Mouse (Mus musculus) MEL (cell line): ENCODE results near the gene Cdk4. TPM values are rescaled to one million over a fixed set of nuclear protein-coding genes. Genes with fewer than 3 reads are reported as not detected.

Source experiments
- DNase-seq: peaks from one replicate; pipeline ENCODE4 v3.0.0; 2011; ENCODE audit warnings: low read depth, low spot score
- H3K27ac ChIP-seq: 2 replicates; pipeline ENCODE4 v1.5.1; 2012; ENCODE audit warnings: low read depth, mild to moderate bottlenecking, control low read depth, low read length, moderate library complexity; ENCODE audit not compliant: control insufficient read depth
- H3K27me3 ChIP-seq, 2 experiments: fragments of 150-350 bp in 1 of 2; sonication (generic) in 1 of 2; 2 replicates each; pipeline ENCODE4 v1.6.1; 2012; ENCODE audit warnings: low read length in 2 of 2, mild to moderate bottlenecking in 2 of 2, improper control_type of control experiment in 1 of 2, moderate library complexity in 1 of 2; ENCODE audit not compliant: insufficient read depth in 2 of 2, control insufficient read depth in 1 of 2
- H3K36me3 ChIP-seq, 2 experiments: 2 replicates each; pipeline ENCODE4 v1.6.1; 2012 to 2014; ENCODE audit warnings: low read length in 2 of 2, improper control_type of control experiment in 1 of 2, inconsistent platforms in 1 of 2, mild to moderate bottlenecking in 1 of 2; ENCODE audit not compliant: insufficient read depth in 2 of 2, control insufficient read depth in 1 of 2
- H3K4me1 ChIP-seq, 2 experiments: fragments of 150-350 bp in 1 of 2; sonication (generic) in 1 of 2; 2 replicates each; pipeline ENCODE4 v1.6.1; 2012; ENCODE audit warnings: low read length in 2 of 2, improper control_type of control experiment in 1 of 2, mild to moderate bottlenecking in 1 of 2; ENCODE audit not compliant: insufficient read depth in 2 of 2, control insufficient read depth in 1 of 2
- H3K4me3 ChIP-seq, 2 experiments: fragments of 150-350 bp in 1 of 2; sonication (generic) in 1 of 2; 2 replicates each; pipeline ENCODE4 v1.5.1; 2012; ENCODE audit warnings: low read depth in 2 of 2, low read length in 2 of 2, mild to moderate bottlenecking in 2 of 2, moderate library complexity in 2 of 2, control low read depth in 1 of 2, improper control_type of control experiment in 1 of 2; ENCODE audit not compliant: control insufficient read depth in 1 of 2, insufficient read depth in 1 of 2
- H3K79me2 ChIP-seq: 2 replicates; pipeline ENCODE4 v1.6.1; 2012; ENCODE audit warnings: mild to moderate bottlenecking, low read length, moderate library complexity; ENCODE audit not compliant: control insufficient read depth, poor library complexity, insufficient read depth
- H3K9ac ChIP-seq: 2 replicates; pipeline ENCODE4 v1.6.1; 2012; ENCODE audit warnings: low read depth, mild to moderate bottlenecking, control low read depth, low read length, moderate library complexity; ENCODE audit not compliant: control insufficient read depth, poor library complexity, severe bottlenecking
- H3K9me3 ChIP-seq: fragments of 150-350 bp; sonication (generic); replicated peaks from 2 replicates; pipeline ENCODE4 v1.6.1; 2012; ENCODE audit warnings: mild to moderate bottlenecking, low read length, improper control_type of control experiment, moderate library complexity; ENCODE audit not compliant: insufficient read depth
- BHLHE40 ChIP-seq: IDR thresholded peaks from 2 replicates; pipeline ENCODE4 v1.6.1; 2012; ENCODE audit warnings: low read depth, mild to moderate bottlenecking, inconsistent platforms, low read length, improper control_type of control experiment, borderline replicate concordance
- CTCF ChIP-seq, 3 experiments: IDR thresholded peaks in 2 of 3; conservative IDR thresholded peaks in 1 of 3; 2 replicates each; pipeline ENCODE4 v1.5.1; 2011 to 2012; ENCODE audit warnings: low read length in 3 of 3, low read depth in 2 of 3, mild to moderate bottlenecking in 2 of 3, improper control_type of control experiment in 1 of 3, inconsistent platforms in 1 of 3, mixed read lengths in 1 of 3, moderate library complexity in 1 of 3; ENCODE audit not compliant: control insufficient read depth in 1 of 3, insufficient read depth in 1 of 3, poor library complexity in 1 of 3, severe bottlenecking in 1 of 3
- JUND ChIP-seq: IDR thresholded peaks from 2 replicates; pipeline ENCODE4 v1.6.1; 2011; ENCODE audit warnings: low read depth, mild to moderate bottlenecking, improper control_type of control experiment, low read length
- KAT2A ChIP-seq: conservative IDR thresholded peaks from 2 replicates; pipeline ENCODE4 v1.6.1; 2012; ENCODE audit warnings: low read depth, low read length, improper control_type of control experiment, inconsistent platforms
- MYC ChIP-seq: IDR thresholded peaks from 2 replicates; pipeline ENCODE4 v1.6.1; 2011; ENCODE audit warnings: low read depth, mild to moderate bottlenecking, low read length, improper control_type of control experiment, moderate library complexity
- NELFE ChIP-seq: IDR thresholded peaks from 2 replicates; pipeline ENCODE4 v1.6.1; 2011; ENCODE audit warnings: low read depth, low read length, improper control_type of control experiment
- POLR2A ChIP-seq, 2 experiments: IDR thresholded peaks; 2 replicates each; pipeline ENCODE4 v1.6.1; 2011 to 2012; ENCODE audit warnings: low read length in 2 of 2, mild to moderate bottlenecking in 2 of 2, control low read depth in 1 of 2, improper control_type of control experiment in 1 of 2, low read depth in 1 of 2, moderate library complexity in 1 of 2; ENCODE audit not compliant: control insufficient read depth in 1 of 2, insufficient read depth in 1 of 2, poor library complexity in 1 of 2
- RAD21 ChIP-seq: IDR thresholded peaks from 2 replicates; pipeline ENCODE4 v1.6.1; 2011; ENCODE audit warnings: mild to moderate bottlenecking, low read depth, low read length, improper control_type of control experiment
- SIN3A ChIP-seq: IDR thresholded peaks from 2 replicates; pipeline ENCODE4 v1.6.1; 2012; ENCODE audit warnings: low read length, improper control_type of control experiment, inconsistent platforms
- SMC3 ChIP-seq: IDR thresholded peaks from 2 replicates; pipeline ENCODE4 v1.6.1; 2011; ENCODE audit warnings: low read depth, low read length, improper control_type of control experiment
- TBP ChIP-seq: IDR thresholded peaks from 2 replicates; pipeline ENCODE4 v1.8.0; 2011; ENCODE audit warnings: low read depth, low read length, improper control_type of control experiment
- ZKSCAN1 ChIP-seq: IDR thresholded peaks from 2 replicates; pipeline ENCODE4 v1.6.1; 2012; ENCODE audit warnings: low read depth, mild to moderate bottlenecking, inconsistent platforms, low read length, improper control_type of control experiment, moderate library complexity
- ZMIZ1 ChIP-seq: IDR thresholded peaks from 2 replicates; pipeline ENCODE4 v1.6.1; 2012; ENCODE audit warnings: low read depth, mild to moderate bottlenecking, inconsistent platforms, low read length, improper control_type of control experiment, moderate library complexity
- ZNF384 ChIP-seq: IDR thresholded peaks from 2 replicates; pipeline ENCODE4 v1.6.1; 2012; ENCODE audit warnings: low read depth, mild to moderate bottlenecking, inconsistent platforms, low read length, improper control_type of control experiment
- polyA plus RNA-seq, 2 experiments: library from polyadenylated mRNA; stranded (reverse) in 1 of 2; unstranded in 1 of 2; fragments of >175 nt in 1 of 2; fragments of >200 nt in 1 of 2; gene quantifications; 2 replicates each; pipeline versions ENCODE4 v1.2.1 to v1.2.4; 2012; ENCODE audit warnings: low replicate concordance in 2 of 2, low read depth in 1 of 2; ENCODE audit not compliant: insufficient read length in 2 of 2, insufficient read depth in 1 of 2, missing spikeins in 1 of 2
- total RNA-seq: library from RNA; depleted of rRNA; stranded (reverse); fragments of 300-350 nt; gene quantifications from 2 replicates; pipeline ENCODE4 v1.2.3, GENCODE M21; 2012; rRNA removed

Cdk4 gene
- total and polyA plus RNA-seq, 3 experiments = 443 to 1,325 (median 843) TPM

DNA sequence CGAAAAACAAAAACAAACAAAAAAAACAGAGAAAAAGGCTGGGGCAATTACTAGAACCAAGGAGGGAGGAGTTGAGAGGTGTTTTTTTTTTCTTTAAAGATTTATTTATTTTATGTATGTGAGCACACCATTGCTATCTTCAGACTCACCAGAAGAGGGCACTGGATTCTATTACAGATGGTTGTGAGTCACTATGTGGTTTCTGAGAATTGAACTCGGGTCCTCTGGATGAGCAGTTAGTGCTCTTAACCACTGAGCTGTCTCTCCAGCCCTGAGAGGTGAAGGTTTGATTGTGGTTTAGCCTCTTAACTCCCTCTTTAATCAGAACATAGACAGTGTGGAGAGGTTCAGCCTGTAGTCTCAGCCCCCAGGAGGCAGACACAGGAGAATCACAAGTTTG is 51.7 kb downstream of the Cdk4 start:
- TF ChIP-seq POLR2A (IDR thresholded peaks at IDR 0.05; ENCODE audit: control insufficient read depth in 1 of 2, insufficient read depth in 1 of 2, low read depth in 1 of 2, low read length in 2 of 2, poor library complexity in 1 of 2) (no peak), JUND (no peak), ZKSCAN1 (no peak), ZMIZ1 (no peak), SMC3 (peak; percentile 54), ZNF384 (peak; percentile 79), TBP (peak; percentile 95), RAD21 (peak; percentile 37), BHLHE40 (no peak), NELFE (no peak), SIN3A (no peak), MYC (no peak), KAT2A (no peak), CTCF (IDR thresholded peaks at IDR 0.05 in 2 of 3, conservative IDR thresholded peaks at IDR 0.05 in 1 of 3; ENCODE audit: control insufficient read depth in 1 of 3, insufficient read depth in 1 of 3, low read depth in 2 of 3, low read length in 3 of 3, poor library complexity in 1 of 3, severe bottlenecking in 1 of 3) (peak; percentile 4 to 55 (median 44); a peak in 4 of 6 replicates)
- H3K9ac ChIP-seq = no peak overlapping the region
- peak; percentile 80 for DNase-seq
- no peak overlapping the region for H3K27ac ChIP-seq
- no peaks in the 10 kb centered on the region for H3K79me2 ChIP-seq
- H3K27me3 ChIP-seq = no peaks in the 10 kb centered on the region
- no peak overlapping the region for H3K4me3 ChIP-seq
- no peaks in the 10 kb centered on the region for H3K36me3 ChIP-seq
- no peaks in the 10 kb centered on the region for H3K4me1 ChIP-seq
- H3K9me3 ChIP-seq = no peaks in the 10 kb centered on the region

Other genes starting within 250 kb of the Cdk4 start
- 23.0 and 23.9 TPM in 2 replicates for gene Atp23, start 162.2 kb upstream of the Cdk4 start, total RNA-seq
- gene Atp23, start 162.2 kb upstream of the Cdk4 start, polyA plus RNA-seq = 10 to 100 TPM in 1 of 2 experiments, not detected in 1; 26.1 TPM
- gene Ctdsp2, start 84.8 kb upstream of the Cdk4 start, total RNA-seq = 16.7 and 19.3 TPM in 2 replicates
- gene Ctdsp2, start 84.8 kb upstream of the Cdk4 start, polyA plus RNA-seq = 10 to 100 TPM in 1 of 2 experiments, not detected in 1; 69.3 TPM
- gene Avil, start 62.8 kb upstream of the Cdk4 start, total RNA-seq = 10.1 and 21.6 TPM in 2 replicates
- 10 to 100 TPM; 16.0 to 49.7 TPM for gene Avil, start 62.8 kb upstream of the Cdk4 start, polyA plus RNA-seq
- gene Tsfm, start 32.7 kb upstream of the Cdk4 start, total RNA-seq = 88.9 and 90.0 TPM in 2 replicates
- 10 to 100 TPM in 1 of 2 experiments, not detected in 1; 84.7 TPM for gene Tsfm, start 32.7 kb upstream of the Cdk4 start, polyA plus RNA-seq
- 32.6 and 35.3 TPM in 2 replicates for gene Mettl1, start 22.1 kb upstream of the Cdk4 start, total RNA-seq
- 10 to 100 TPM in 1 of 2 experiments, not detected in 1; 67.3 TPM for gene Mettl1, start 22.1 kb upstream of the Cdk4 start, polyA plus RNA-seq
- gene Eef1akmt3, start 22.0 kb upstream of the Cdk4 start, total RNA-seq = 0.27 and 0.42 TPM in 2 replicates
- gene Eef1akmt3, start 22.0 kb upstream of the Cdk4 start, polyA plus RNA-seq = 1 to 10 TPM in 1 of 2 experiments, not detected in 1; 2.3 TPM
- gene Cyp27b1, start 15.3 kb upstream of the Cdk4 start, total RNA-seq = 0.23 TPM in 2 replicates
- gene Cyp27b1, start 15.3 kb upstream of the Cdk4 start, polyA plus RNA-seq = under 1 TPM in 1 of 2 experiments, not detected in 1; 0.93 TPM
- 2.1 and 2.3 TPM in 2 replicates for gene March9, start 3.4 kb upstream of the Cdk4 start, total RNA-seq
- gene March9, start 3.4 kb upstream of the Cdk4 start, polyA plus RNA-seq = 1 to 10 TPM in 1 of 2 experiments, not detected in 1; 5.2 TPM
- 49.7 and 57.2 TPM in 2 replicates for gene Tspan31, start 6.7 kb downstream of the Cdk4 start, total RNA-seq
- 10 to 100 TPM in 1 of 2 experiments, not detected in 1; 63.1 TPM for gene Tspan31, start 6.7 kb downstream of the Cdk4 start, polyA plus RNA-seq
- gene Agap2, start 11.8 kb downstream of the Cdk4 start, total RNA-seq = 0.03 and 0.04 TPM in 2 replicates
- gene Agap2, start 11.8 kb downstream of the Cdk4 start, polyA plus RNA-seq = under 1 TPM in 1 of 2 experiments, not detected in 1; 0.46 TPM
- gene Os9, start 57.6 kb downstream of the Cdk4 start, total RNA-seq = 41.5 and 42.4 TPM in 2 replicates
- gene Os9, start 57.6 kb downstream of the Cdk4 start, polyA plus RNA-seq = 10 to 100 TPM in 1 of 2 experiments, not detected in 1; 60.4 TPM
- gene B4galnt1, start 101.7 kb downstream of the Cdk4 start, total RNA-seq = 23.7 and 24.6 TPM in 2 replicates
- 10 to 100 TPM; 65.8 to 66.0 TPM for gene B4galnt1, start 101.7 kb downstream of the Cdk4 start, polyA plus RNA-seq
- gene Slc26a10, start 117.1 kb downstream of the Cdk4 start, total RNA-seq = 0.75 and 1.1 TPM in 2 replicates
- gene Slc26a10, start 117.1 kb downstream of the Cdk4 start, polyA plus RNA-seq = 1 to 10 TPM in 1 of 2 experiments, not detected in 1; 1.3 TPM
- gene Arhgef25, start 126.5 kb downstream of the Cdk4 start, total RNA-seq = 16.9 and 18.3 TPM in 2 replicates
- gene Arhgef25, start 126.5 kb downstream of the Cdk4 start, polyA plus RNA-seq = 10 to 100 TPM in 1 of 2 experiments, not detected in 1; 44.6 TPM
- gene Dtx3, start 132.2 kb downstream of the Cdk4 start, total RNA-seq = 24.1 and 30.5 TPM in 2 replicates
- gene Dtx3, start 132.2 kb downstream of the Cdk4 start, polyA plus RNA-seq = 100 to 1,000 TPM in 1 of 2 experiments, not detected in 1; 107 TPM
- gene Pip4k2c, start 148.1 kb downstream of the Cdk4 start, total RNA-seq = 31.1 and 31.9 TPM in 2 replicates
- 10 to 100 TPM in 1 of 2 experiments, not detected in 1; 58.2 TPM for gene Pip4k2c, start 148.1 kb downstream of the Cdk4 start, polyA plus RNA-seq
- 0.42 and 0.52 TPM in 2 replicates for gene Kif5a, start 199.8 kb downstream of the Cdk4 start, total RNA-seq
- 1 to 10 TPM in 1 of 2 experiments, not detected in 1; 1.3 TPM for gene Kif5a, start 199.8 kb downstream of the Cdk4 start, polyA plus RNA-seq
- gene Dctn2, start 202.8 kb downstream of the Cdk4 start, total RNA-seq = 223 and 240 TPM in 2 replicates
- 100 to 1,000 TPM in 1 of 2 experiments, not detected in 1; 297 TPM for gene Dctn2, start 202.8 kb downstream of the Cdk4 start, polyA plus RNA-seq
- gene Mbd6, start 225.5 kb downstream of the Cdk4 start, total RNA-seq = 4.2 and 5.0 TPM in 2 replicates
- gene Mbd6, start 225.5 kb downstream of the Cdk4 start, polyA plus RNA-seq = 10 to 100 TPM in 1 of 2 experiments, not detected in 1; 44.8 TPM
- 147 and 162 TPM in 2 replicates for gene Mars, start 248.3 kb downstream of the Cdk4 start, total RNA-seq
- gene Mars, start 248.3 kb downstream of the Cdk4 start, polyA plus RNA-seq = 100 to 1,000 TPM in 1 of 2 experiments, not detected in 1; 195 TPM